Mouse (Mus musculus) neural tube, embryonic 15.5 days (tissue): Measurements from ENCODE around the gene Lrp4. TPM values are rescaled to one million over a fixed set of nuclear protein-coding genes. Genes with fewer than 3 reads are reported as not detected.

ENCODE experiments used
- ATAC-seq: fragments of 200-750 bp; cut with Nextera tagmentation; 2 replicates; pipeline ENCODE4 v1.8.0; 2017; ENCODE audit warnings: mild to moderate bottlenecking, moderate TSS enrichment, moderate library complexity; ENCODE audit not compliant: low FRiP score
- H3K27ac ChIP-seq: fragments of 300-500 bp; sonication (generic); replicated peaks from 2 replicates; pipeline ENCODE4 v1.5.1; 2015; ENCODE audit warnings: mild to moderate bottlenecking, inconsistent platforms
- H3K27me3 ChIP-seq: fragments of 300-500 bp; sonication (generic); replicated peaks from 2 replicates; pipeline ENCODE4 v1.6.1; 2015; ENCODE audit warnings: inconsistent platforms
- H3K36me3 ChIP-seq: fragments of 300-500 bp; sonication (generic); 2 replicates; pipeline ENCODE4 v1.6.1; 2015; ENCODE audit warnings: inconsistent platforms
- H3K4me1 ChIP-seq: fragments of 300-500 bp; sonication (generic); 2 replicates; pipeline ENCODE4 v1.6.1; 2015; ENCODE audit warnings: inconsistent platforms
- H3K4me2 ChIP-seq: fragments of 300-500 bp; sonication (generic); 2 replicates; pipeline ENCODE4 v1.6.1; 2015; ENCODE audit warnings: inconsistent platforms, mild to moderate bottlenecking, moderate library complexity
- H3K4me3 ChIP-seq: fragments of 300-500 bp; sonication (generic); replicated peaks from 2 replicates; pipeline ENCODE4 v1.5.1; 2015; ENCODE audit warnings: mild to moderate bottlenecking, inconsistent platforms
- H3K9ac ChIP-seq: fragments of 300-500 bp; sonication (generic); replicated peaks from 2 replicates; pipeline ENCODE4 v1.6.1; 2015; ENCODE audit warnings: mild to moderate bottlenecking, inconsistent platforms
- H3K9me3 ChIP-seq: fragments of 300-500 bp; sonication (generic); replicated peaks from 2 replicates; pipeline ENCODE4 v1.6.1; 2016; ENCODE audit warnings: inconsistent platforms
- WGBS: fragments of 180-500 bp; shearing (Covaris S2); methylation state at CpG from one replicate; pipeline ENCODE4 v1.1.7; 2015; ENCODE audit warnings: mixed read lengths; 5-methylcytosine and 5-hydroxymethylcytosine counted together
- polyA plus RNA-seq: library from polyadenylated mRNA; unstranded; fragments of >200 nt; fragmentation: Nextera tagmentation; extraction: Ambion mirVana; gene quantifications from 2 replicates; pipeline ENCODE4 v1.2.1, GENCODE M21; 2015

Lrp4 gene
- polyA plus RNA-seq, 1 experiment from 2014 or later, result 7.3 TPM

GRCm38 (mm10) chr2:91437116-91437815 lies 20.0 kb upstream of the Lrp4 start:
- Histone ChIP-seq H3K27ac (no peak overlapping the region), H3K27me3 (no peaks in the 10 kb centered on the region), H3K9ac (no peak overlapping the region), H3K36me3 (no peaks in the 10 kb centered on the region), H3K9me3 (no peaks in the 10 kb centered on the region), H3K4me2 (no peak overlapping the region), H3K4me1 (peaks cover 2% of the 10 kb centered on the region; the same call in 1 of the 2 replicates), H3K4me3 (no peak overlapping the region)
- no peak for ATAC-seq
- WGBS, result 63% methylated on average over 5 of the region's 5 CpGs

DNA sequence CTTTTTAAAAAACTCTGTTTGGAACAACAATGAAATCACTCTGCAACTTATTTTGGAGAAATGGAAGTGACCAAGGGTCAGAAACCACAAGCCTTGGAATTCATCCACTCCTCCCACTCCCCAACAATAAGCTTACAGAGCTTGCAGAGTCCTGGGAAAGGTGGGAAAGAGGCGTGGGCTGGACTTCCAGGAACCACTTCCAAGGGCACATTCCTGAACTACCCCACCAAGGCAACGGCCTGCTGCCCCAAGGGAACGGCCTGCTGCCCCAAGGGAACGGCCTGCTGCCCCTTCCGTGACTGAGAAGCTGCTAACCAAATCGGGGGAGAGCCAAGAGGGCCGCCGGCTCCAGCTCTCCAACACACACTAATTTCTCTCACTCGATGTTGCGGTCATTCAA lies 18.0 kb upstream of the Lrp4 start:
- Histone ChIP-seq H3K27me3 (no peaks in the 10 kb centered on the region), H3K9ac (no peak overlapping the region), H3K36me3 (no peaks in the 10 kb centered on the region), H3K9me3 (no peaks in the 10 kb centered on the region), H3K27ac (no peak overlapping the region), H3K4me2 (no peak overlapping the region), H3K4me1 (peaks cover 14% of the 10 kb centered on the region), H3K4me3 (no peak overlapping the region)
- 91% methylated on average over 10 of the region's 10 CpGs for WGBS
- no peak for ATAC-seq

DNA sequence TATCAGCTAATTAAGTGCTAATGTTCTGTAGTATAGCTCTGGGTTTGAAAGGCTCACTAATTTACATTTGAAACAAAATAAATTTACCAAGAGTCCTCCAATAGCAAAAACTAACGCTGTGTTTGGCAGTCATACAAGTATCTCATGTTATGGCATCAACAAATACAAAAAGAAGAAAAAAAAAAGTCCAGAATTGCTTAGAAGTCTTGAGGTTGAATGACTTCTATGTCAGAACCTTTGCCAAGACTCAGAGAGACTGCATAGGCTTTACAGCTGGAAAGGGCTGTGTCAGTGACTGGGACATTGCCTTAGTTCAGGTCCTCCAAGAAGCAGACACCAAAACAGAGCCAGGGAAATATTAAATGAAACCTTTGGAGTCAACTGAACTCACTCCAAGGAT lies 17.4 kb upstream of the Lrp4 start:
- 57% methylated on average over 1 of the region's 1 CpGs for WGBS
- no peak overlapping the region for H3K27ac ChIP-seq
- ATAC-seq, result no peak

GRCm38 (mm10) chr2:91440686-91441085 lies 16.6 kb upstream of the Lrp4 start:
- Histone ChIP-seq H3K9ac (no peak overlapping the region), H3K4me2 (no peak overlapping the region), H3K4me3 (no peak overlapping the region), H3K4me1 (peaks cover 14% of the 10 kb centered on the region), H3K27ac (no peak overlapping the region), H3K36me3 (no peaks in the 10 kb centered on the region), H3K9me3 (no peaks in the 10 kb centered on the region), H3K27me3 (no peaks in the 10 kb centered on the region)
- ATAC-seq, result no peak
- 87% methylated on average over 5 of the region's 5 CpGs for WGBS

More for the DNA sequence above, 17.4 kb upstream of the Lrp4 start:
- Histone ChIP-seq H3K4me2 (no peak overlapping the region), H3K4me3 (no peak overlapping the region), H3K9ac (no peak overlapping the region), H3K4me1 (peaks cover 14% of the 10 kb centered on the region), H3K27me3 (no peaks in the 10 kb centered on the region), H3K9me3 (no peaks in the 10 kb centered on the region), H3K36me3 (no peaks in the 10 kb centered on the region)

DNA sequence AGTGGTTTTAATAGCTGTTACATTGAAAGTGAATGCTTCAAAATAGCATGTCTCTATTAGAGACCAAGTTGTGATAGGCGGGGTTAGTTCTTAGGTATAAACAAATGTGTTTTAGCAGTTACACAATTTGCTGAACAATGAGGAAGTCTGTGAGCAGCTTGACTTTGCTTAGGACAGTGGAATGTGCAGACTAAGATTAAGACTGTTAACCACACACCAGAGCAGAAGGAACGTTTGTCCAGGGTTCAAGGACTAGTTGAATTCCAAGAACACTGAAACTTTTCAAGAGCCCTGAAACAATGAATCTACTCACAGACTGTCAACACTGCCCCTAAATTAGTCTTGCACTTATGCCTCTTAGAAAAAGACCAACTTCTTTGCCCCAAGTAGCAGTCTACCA lies 15.6 kb upstream of the Lrp4 start:
- no peaks in the 10 kb centered on the region for H3K27me3 ChIP-seq
- H3K27ac ChIP-seq, result no peak overlapping the region
- no peak overlapping the region for H3K4me2 ChIP-seq
- H3K9ac ChIP-seq, result no peak overlapping the region
- no peak overlapping the region for H3K4me3 ChIP-seq
- ATAC-seq, result no peak
- no peaks in the 10 kb centered on the region for H3K9me3 ChIP-seq
- WGBS, result 74% methylated on average over 2 of the region's 2 CpGs
- H3K36me3 ChIP-seq, result no peaks in the 10 kb centered on the region
- H3K4me1 ChIP-seq, result peaks cover 14% of the 10 kb centered on the region

GRCm38 (mm10) chr2:91442241-91442640 lies 15.1 kb upstream of the Lrp4 start:
- Histone ChIP-seq H3K27me3 (no peaks in the 10 kb centered on the region), H3K4me3 (no peak overlapping the region), H3K27ac (no peak overlapping the region), H3K4me2 (no peak overlapping the region), H3K9ac (no peak overlapping the region), H3K9me3 (no peaks in the 10 kb centered on the region), H3K4me1 (peaks cover 14% of the 10 kb centered on the region), H3K36me3 (no peaks in the 10 kb centered on the region)
- 59% methylated on average over 1 of the region's 1 CpGs for WGBS
- ATAC-seq, result no peak

DNA sequence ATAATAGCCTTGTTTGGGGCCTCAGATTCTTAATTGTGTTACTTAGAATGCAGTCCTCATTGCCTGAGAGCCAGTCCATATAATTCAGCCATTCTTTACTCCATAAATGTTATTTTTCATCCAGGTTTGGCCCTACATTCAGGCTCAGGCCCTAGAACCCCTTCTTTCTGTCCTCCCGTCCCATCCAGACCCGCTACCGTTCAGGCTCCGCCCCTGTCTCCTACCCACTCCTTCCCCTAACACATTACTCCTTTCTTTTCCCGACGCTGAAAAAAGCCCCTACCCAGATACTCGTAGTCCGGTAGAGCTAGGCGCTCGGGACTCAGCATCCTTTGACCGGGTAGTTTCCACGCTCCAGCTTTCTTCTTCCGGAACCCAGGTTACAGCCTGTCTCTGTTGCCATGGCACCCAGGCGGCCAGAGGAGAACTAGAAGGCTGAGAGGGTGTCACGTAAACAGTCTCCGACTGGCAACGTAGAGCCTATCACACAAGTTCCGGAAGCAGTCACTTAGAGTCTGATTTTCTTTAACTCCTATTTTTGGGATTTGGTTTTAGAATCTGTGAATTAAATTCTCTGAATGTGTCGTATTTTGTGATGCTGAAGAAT lies 12.9 kb upstream of the Lrp4 start, which contains the start of gene 1110051M20Rik:
Gene 1110051M20Rik (minus strand): TSS at position 419 of the 607 bp plus-strand sequence.
- WGBS, result 1% methylated on average over 19 of the region's 19 CpGs
- peak within 1 kb of the TSS; percentile 85 for H3K27ac ChIP-seq

DNA sequence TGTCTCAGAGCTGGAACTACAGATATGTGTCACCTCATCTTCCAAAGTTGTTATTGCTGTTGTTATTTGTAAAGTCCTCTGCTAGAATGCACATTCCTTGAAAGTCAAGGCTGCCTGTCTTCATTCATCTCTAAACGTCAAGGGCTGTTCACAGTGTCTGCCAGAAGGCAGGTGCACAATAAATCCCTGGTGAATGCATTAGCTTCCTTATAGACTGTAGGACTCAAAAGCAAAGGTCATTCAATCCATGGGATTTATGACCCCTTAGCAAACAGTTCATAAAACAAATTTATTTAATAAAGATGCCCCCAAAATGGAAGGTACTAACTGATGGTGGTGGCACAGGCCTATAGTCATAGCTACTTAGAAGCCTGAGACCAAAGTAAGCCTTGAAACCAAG lies 7.6 kb upstream of the Lrp4 start:
- Histone ChIP-seq H3K36me3 (no peaks in the 10 kb centered on the region), H3K4me3 (no peak overlapping the region), H3K4me2 (no peak overlapping the region), H3K9ac (no peak overlapping the region), H3K4me1 (no peaks in the 10 kb centered on the region), H3K27me3 (no peaks in the 10 kb centered on the region), H3K27ac (no peak overlapping the region), H3K9me3 (no peaks in the 10 kb centered on the region)
- 30% methylated on average over 1 of the region's 1 CpGs for WGBS
- ATAC-seq, result no peak

More for the DNA sequence above, 12.9 kb upstream of the Lrp4 start, which contains the start of gene 1110051M20Rik:
- no peaks in the 10 kb centered on the region for H3K36me3 ChIP-seq
- peak within 1 kb of the TSS; percentile 63 for H3K4me2 ChIP-seq
- H3K9ac ChIP-seq, result peak within 1 kb of the TSS; percentile 73
- H3K4me3 ChIP-seq, result peak within 1 kb of the TSS; percentile 84
- peak; percentile 97 for ATAC-seq
- H3K27me3 ChIP-seq, result no peaks in the 10 kb centered on the region
- H3K4me1 ChIP-seq, result peaks cover 14% of the 10 kb centered on the region
- no peaks in the 10 kb centered on the region for H3K9me3 ChIP-seq

GRCm38 (mm10) chr2:91450316-91450715 lies 7.0 kb upstream of the Lrp4 start:
- H3K27ac ChIP-seq, result no peak overlapping the region
- H3K9ac ChIP-seq, result no peak overlapping the region
- H3K4me1 ChIP-seq, result no peaks in the 10 kb centered on the region
- WGBS, result 72% methylated on average over 9 of the region's 9 CpGs
- no peaks in the 10 kb centered on the region for H3K9me3 ChIP-seq
- no peaks in the 10 kb centered on the region for H3K27me3 ChIP-seq
- H3K36me3 ChIP-seq, result no peaks in the 10 kb centered on the region
- no peak for ATAC-seq
- no peak overlapping the region for H3K4me2 ChIP-seq
- H3K4me3 ChIP-seq, result no peak overlapping the region

DNA sequence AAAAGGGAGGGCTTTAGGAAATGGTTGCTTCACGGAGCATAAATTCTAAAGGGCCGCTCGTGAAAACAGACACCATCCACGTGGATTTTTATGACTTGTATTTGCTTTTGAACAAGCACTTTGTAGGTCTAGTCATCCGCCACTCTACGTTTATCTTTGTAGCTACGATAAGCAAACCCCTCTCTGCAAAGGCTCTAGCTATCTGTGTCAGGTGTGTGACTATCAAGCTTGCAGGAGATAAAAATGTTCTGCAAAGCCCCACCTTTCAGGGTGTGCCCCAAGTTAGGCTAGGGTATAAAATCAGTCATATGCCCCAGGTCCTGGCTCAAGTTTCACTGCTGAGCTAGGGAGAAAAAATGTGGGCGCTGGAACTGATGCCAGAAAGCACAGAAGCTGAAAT lies 4.7 kb upstream of the Lrp4 start:
- no peak overlapping the region for H3K9ac ChIP-seq
- peaks cover 8% of the 10 kb centered on the region for H3K4me1 ChIP-seq
- no peak overlapping the region for H3K27ac ChIP-seq
- no peaks in the 10 kb centered on the region for H3K27me3 ChIP-seq
- no peak for ATAC-seq
- WGBS, result 36% methylated on average over 8 of the region's 8 CpGs
- peak overlapping the region; percentile 27; the same call in 1 of the 2 replicates for H3K4me2 ChIP-seq
- no peaks in the 10 kb centered on the region for H3K36me3 ChIP-seq
- no peak overlapping the region for H3K4me3 ChIP-seq
- no peaks in the 10 kb centered on the region for H3K9me3 ChIP-seq

- no peak overlapping the region for H3K4me2 ChIP-seq
- H3K4me1 ChIP-seq, result peaks cover 16% of the 10 kb centered on the region
- no peaks in the 10 kb centered on the region for H3K36me3 ChIP-seq
- no peak overlapping the region for H3K9ac ChIP-seq
- 80% methylated on average over 9 of the region's 9 CpGs for WGBS
- H3K27ac ChIP-seq, result no peak overlapping the region
- H3K4me3 ChIP-seq, result no peak overlapping the region
- H3K9me3 ChIP-seq, result no peaks in the 10 kb centered on the region
- no peaks in the 10 kb centered on the region for H3K27me3 ChIP-seq
- no peak for ATAC-seq
Measured at GRCm38 (mm10) chr2:91453231-91454075, 3.9 kb upstream of the Lrp4 start.
